Mouse (Mus musculus) intestine, postnatal 0 days (tissue): ENCODE measurements around the gene Ktn1. TPM values are rescaled to one million over a fixed set of nuclear protein-coding genes. Genes with fewer than 3 reads are reported as not detected.

Experiments
- ATAC-seq: fragments of 200-750 bp; cut with Nextera tagmentation; 2 replicates; pipeline ENCODE4 v1.8.0; 2017; ENCODE audit warnings: mild to moderate bottlenecking, moderate TSS enrichment, moderate library complexity
- H3K27ac ChIP-seq: fragments of 300-500 bp; sonication (generic); 2 replicates; pipeline ENCODE4 v1.5.1; 2014; ENCODE audit warnings: mild to moderate bottlenecking, low read depth, low read length, moderate library complexity
- H3K27me3 ChIP-seq: fragments of 300-500 bp; sonication (generic); replicated peaks from 2 replicates; pipeline ENCODE4 v1.6.1; 2014; ENCODE audit warnings: low read length, mixed read lengths; ENCODE audit not compliant: control insufficient read depth, insufficient read depth
- H3K36me3 ChIP-seq: fragments of 300-500 bp; sonication (generic); 2 replicates; pipeline ENCODE4 v1.6.1; 2014; ENCODE audit warnings: mild to moderate bottlenecking, moderate library complexity; ENCODE audit not compliant: control insufficient read depth, insufficient read depth
- H3K4me1 ChIP-seq: fragments of 300-500 bp; sonication (generic); replicated peaks from 2 replicates; pipeline ENCODE4 v1.6.1; 2014; ENCODE audit warnings: antibody characterized with exemption, low read length, mixed read lengths; ENCODE audit not compliant: control insufficient read depth, insufficient read depth
- H3K4me2 ChIP-seq: fragments of 300-500 bp; sonication (generic); replicated peaks from 2 replicates; pipeline ENCODE4 v1.6.1; 2014; ENCODE audit warnings: low read depth, mild to moderate bottlenecking, moderate library complexity
- H3K4me3 ChIP-seq: fragments of 300-500 bp; sonication (generic); 2 replicates; pipeline ENCODE4 v1.5.1; 2014; ENCODE audit warnings: low read depth, low read length
- H3K9ac ChIP-seq: fragments of 300-500 bp; sonication (generic); 2 replicates; pipeline ENCODE4 v1.6.1; 2014; ENCODE audit warnings: mild to moderate bottlenecking, low read depth, low read length
- H3K9me3 ChIP-seq: fragments of 300-500 bp; sonication (generic); 2 replicates; pipeline ENCODE4 v1.6.1; 2016; ENCODE audit warnings: mixed run types; ENCODE audit not compliant: control insufficient read depth
- CTCF ChIP-seq: sonication (generic); IDR thresholded peaks from 2 replicates; pipeline ENCODE4 v1.5.1; 2016; ENCODE audit warnings: low read depth, mild to moderate bottlenecking, control low read depth, antibody characterized with exemption, moderate library complexity
- WGBS: fragments of 180-500 bp; shearing (Covaris S2); extraction: QIAGEN DNeasy Blood & Tissue Kit; methylation state at CpG from one replicate; pipeline ENCODE4 v1.1.7; 2014; 5-methylcytosine and 5-hydroxymethylcytosine counted together
- polyA plus RNA-seq: library from polyadenylated mRNA; unstranded; fragments of >200 nt; fragmentation: Nextera tagmentation; extraction: Ambion mirVana; gene quantifications from 2 replicates; pipeline ENCODE4 v1.2.1, GENCODE M21; 2015

Ktn1 gene
- polyA plus RNA-seq, 1 experiment from 2014 or later: 33.7 TPM

GRCm38 (mm10) chr14:47745086-47745485, 96.8 kb downstream of the Ktn1 start:
- H3K4me1 ChIP-seq: no peaks in the 10 kb centered on the region
- TF ChIP-seq CTCF: no peak
- no peaks in the 10 kb centered on the region for H3K27me3 ChIP-seq
- ATAC-seq: no peak
- H3K4me3 ChIP-seq: no peak overlapping the region
- no peak overlapping the region for H3K27ac ChIP-seq
- H3K9me3 ChIP-seq: no peaks in the 10 kb centered on the region
- H3K4me2 ChIP-seq: no peak overlapping the region
- H3K9ac ChIP-seq: no peak overlapping the region
- 90% methylated on average over 4 of the region's 4 CpGs for WGBS
- no peaks in the 10 kb centered on the region for H3K36me3 ChIP-seq

GRCm38 (mm10) chr14:47747536-47747935, 99.3 kb downstream of the Ktn1 start:
- Histone ChIP-seq H3K9ac (no peak overlapping the region), H3K4me3 (no peak overlapping the region), H3K27ac (no peak overlapping the region), H3K9me3 (no peaks in the 10 kb centered on the region), H3K27me3 (no peaks in the 10 kb centered on the region), H3K4me2 (no peak overlapping the region), H3K36me3 (no peaks in the 10 kb centered on the region), H3K4me1 (no peaks in the 10 kb centered on the region)
- TF ChIP-seq CTCF: no peak
- ATAC-seq: no peak
- WGBS: 46% methylated on average over 9 of the region's 9 CpGs

DNA sequence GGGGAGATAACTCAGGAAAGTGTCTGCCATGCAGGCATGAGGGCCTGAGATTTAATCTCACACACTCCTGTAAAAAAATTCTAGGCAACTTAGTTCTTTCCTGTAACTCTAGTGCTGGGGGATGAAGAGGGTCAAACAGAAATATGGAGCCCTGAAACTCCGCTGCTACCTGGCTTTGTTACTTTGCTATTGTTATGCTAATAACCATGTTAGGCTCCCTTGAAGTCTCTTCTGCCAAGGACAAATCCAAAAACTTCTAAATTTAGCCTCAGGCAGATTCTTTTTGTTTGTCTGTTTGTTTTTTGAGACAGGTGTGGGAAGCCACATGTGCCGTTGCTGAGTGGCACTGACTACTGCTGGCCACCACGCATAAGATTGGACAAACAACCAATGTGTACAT, 100.5 kb downstream of the Ktn1 start:
- Histone ChIP-seq H3K27ac (no peak overlapping the region), H3K4me1 (no peaks in the 10 kb centered on the region), H3K9ac (no peak overlapping the region), H3K27me3 (no peaks in the 10 kb centered on the region), H3K4me3 (no peak overlapping the region), H3K36me3 (no peaks in the 10 kb centered on the region), H3K9me3 (no peaks in the 10 kb centered on the region), H3K4me2 (no peak overlapping the region)
- TF ChIP-seq CTCF: no peak
- WGBS: 85% methylated on average over 3 of the region's 3 CpGs
- ATAC-seq: no peak

DNA sequence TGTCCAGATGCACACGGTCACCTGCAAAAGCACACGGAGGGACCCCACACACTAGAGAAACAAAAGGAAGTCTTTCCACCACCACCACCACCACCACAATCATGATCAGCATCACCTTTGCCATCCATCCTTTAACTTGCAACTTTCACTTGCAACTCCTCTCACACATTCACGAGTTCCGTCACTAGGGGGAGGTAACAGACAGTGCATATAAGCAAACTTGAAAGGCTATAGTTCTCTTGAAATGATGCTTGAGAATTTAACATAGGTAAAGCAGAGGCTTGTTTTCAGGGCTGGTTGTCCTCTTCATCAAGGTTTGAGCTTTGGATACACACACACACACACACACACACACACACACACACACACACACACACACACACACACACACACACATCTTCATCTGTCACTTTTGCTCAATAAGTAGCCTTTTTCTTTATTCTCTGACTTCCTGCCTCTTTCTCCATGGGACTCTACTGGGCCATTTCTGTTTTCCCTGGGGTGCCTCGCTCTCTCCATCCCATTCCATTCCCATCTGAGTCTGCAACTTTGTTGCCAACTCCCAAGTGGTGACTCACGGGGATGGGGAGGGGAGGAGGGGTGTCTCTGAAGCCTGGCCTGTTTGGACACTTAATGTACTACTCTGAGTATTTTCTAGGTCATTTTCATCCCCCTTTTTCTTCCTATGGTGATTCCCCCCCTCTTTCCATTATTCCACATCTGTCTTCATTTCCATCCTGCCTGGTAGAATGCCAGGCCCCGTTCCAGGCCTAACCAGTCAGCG, 103.4 kb downstream of the Ktn1 start:
- TF ChIP-seq CTCF: peak; percentile 91
- Histone ChIP-seq H3K27ac (no peak overlapping the region), H3K4me3 (no peak overlapping the region), H3K36me3 (no peaks in the 10 kb centered on the region), H3K9ac (no peak overlapping the region), H3K9me3 (no peaks in the 10 kb centered on the region), H3K4me1 (no peaks in the 10 kb centered on the region), H3K4me2 (no peak overlapping the region), H3K27me3 (no peaks in the 10 kb centered on the region)
- 48% methylated on average over 8 of the region's 8 CpGs for WGBS
- ATAC-seq: no peak

GRCm38 (mm10) chr14:47753561-47753960, 105.3 kb downstream of the Ktn1 start:
- Histone ChIP-seq H3K4me1 (no peaks in the 10 kb centered on the region), H3K27ac (no peak overlapping the region), H3K9me3 (no peaks in the 10 kb centered on the region), H3K27me3 (no peaks in the 10 kb centered on the region), H3K36me3 (no peaks in the 10 kb centered on the region), H3K4me3 (no peak overlapping the region), H3K4me2 (no peak overlapping the region), H3K9ac (no peak overlapping the region)
- no peak for TF ChIP-seq CTCF
- 56% methylated on average over 3 of the region's 3 CpGs for WGBS
- no peak for ATAC-seq

GRCm38 (mm10) chr14:47754253-47754897, 106.1 kb downstream of the Ktn1 start:
- WGBS: 73% methylated on average over 4 of the region's 4 CpGs
- H3K4me2 ChIP-seq: no peak overlapping the region

More at GRCm38 (mm10) chr14:47754253-47754897, 106.1 kb downstream of the Ktn1 start:
- H3K9ac ChIP-seq: no peak overlapping the region
- H3K4me3 ChIP-seq: no peak overlapping the region
- H3K27ac ChIP-seq: no peak overlapping the region
- H3K9me3 ChIP-seq: no peaks in the 10 kb centered on the region
- ATAC-seq: no peak
- TF ChIP-seq CTCF: no peak
- no peaks in the 10 kb centered on the region for H3K27me3 ChIP-seq
- H3K36me3 ChIP-seq: no peaks in the 10 kb centered on the region
- no peaks in the 10 kb centered on the region for H3K4me1 ChIP-seq
